Comparison of ENCODE assay signal across 9 mouse cellular contexts in the genomic region with DNA sequence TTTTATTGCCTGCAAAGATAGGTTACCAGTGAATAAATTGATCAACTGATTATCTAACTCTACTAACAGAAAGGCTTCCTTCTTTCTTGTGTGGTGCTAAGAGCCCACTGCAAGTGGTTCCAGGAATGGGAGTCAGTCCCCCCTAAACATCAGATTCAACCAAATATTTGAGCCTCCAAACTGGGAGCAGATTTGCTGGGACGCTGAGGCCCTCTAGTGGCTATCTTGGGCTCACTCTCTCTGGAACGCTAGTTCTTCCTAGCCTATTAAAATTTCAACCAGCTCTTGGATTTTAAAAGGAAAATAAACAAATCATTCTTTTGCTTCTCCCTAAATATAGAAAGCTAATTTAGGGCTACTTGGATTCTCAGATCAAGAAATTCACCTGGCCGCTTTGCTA.
DNase-seq lines count a peak whose midpoint lies in the region; ATAC-seq and TF ChIP-seq lines count a peak whose summit lies in the region.
"Had no signal": no experiment of that assay in that cellular context is flagged by ENCODE, and none has a peak within 500 bp of the region (broad histone marks: within the 10 kb centered on the region; RNA-seq: fewer than 3 reads in every experiment).

No protein-coding gene starts in this region.

- peak; percentile 79 for TF ChIP-seq CTCF in kidney, postnatal 0 days (IDR thresholded peaks at IDR 0.05; ENCODE audit: low read depth)

- WGBS in kidney, postnatal 0 days: 31% methylated on average over 3 of the region's 3 CpGs
- whole genome bisulfite sequencing in kidney, embryonic 16.5 days: 25% methylated on average over 3 of the region's 3 CpGs
- WGBS in limb, embryonic 10.5 days: 30% methylated on average over 3 of the region's 3 CpGs

- intact Hi-C loops in gastrocnemius, postnatal 36 days (cut with DNase I): loop anchor here (5.0 kb wide), 1 partner anchor 109 kb away; no protein-coding TSS in a partner anchor

- no peak overlapping the region for H3K4me3 ChIP-seq in kidney, postnatal 0 days (replicated peaks; ENCODE audit: low read depth, low read length)
- H3K4me3 ChIP-seq in kidney, embryonic 16.5 days (ENCODE audit: low read length): no peak overlapping the region
- no peak overlapping the region for H3K4me3 ChIP-seq in limb, embryonic 10.5 days
- H3K4me3 ChIP-seq: limb, embryonic 15.5 days had no signal

- no peaks in the 10 kb centered on the region for H3K36me3 ChIP-seq in kidney, postnatal 0 days (ENCODE audit: insufficient read depth, low read length)
- no peaks in the 10 kb centered on the region for H3K36me3 ChIP-seq in kidney, embryonic 16.5 days (ENCODE audit: insufficient read depth, low read length)
- H3K36me3 ChIP-seq in limb, embryonic 10.5 days: no peaks in the 10 kb centered on the region
- H3K36me3 ChIP-seq: limb, embryonic 15.5 days had no signal

- no peak overlapping the region for H3K4me2 ChIP-seq in kidney, postnatal 0 days (ENCODE audit: low read length)
- no peak overlapping the region for H3K4me2 ChIP-seq in kidney, embryonic 16.5 days (replicated peaks; ENCODE audit: low read depth, low read length)
- H3K4me2 ChIP-seq: limb, embryonic 15.5 days had no signal

- H3K27me3 ChIP-seq in kidney, postnatal 0 days (ENCODE audit: insufficient read depth, low read length): no peaks in the 10 kb centered on the region
- no peaks in the 10 kb centered on the region for H3K27me3 ChIP-seq in kidney, embryonic 16.5 days (ENCODE audit: insufficient read depth, low read length)
- no peaks in the 10 kb centered on the region for H3K27me3 ChIP-seq in limb, embryonic 10.5 days (ENCODE audit: low read depth, poor library complexity, severe bottlenecking)
- H3K27me3 ChIP-seq: limb, embryonic 15.5 days had no signal

- no peak for ATAC-seq in kidney, postnatal 0 days (replicated peaks; ENCODE audit: low FRiP score, low read depth)
- no peak for ATAC-seq in kidney, embryonic 16.5 days (ENCODE audit: low FRiP score, low TSS enrichment)
- no peak for ATAC-seq in CD4-positive, CD25-positive, alpha-beta regulatory T cell, adult 4 months

- no peaks in the 10 kb centered on the region for H3K9me3 ChIP-seq in kidney, postnatal 0 days (replicated peaks; ENCODE audit: low read length)
- no peaks in the 10 kb centered on the region for H3K9me3 ChIP-seq in kidney, embryonic 16.5 days (ENCODE audit: low read length)
- no peaks in the 10 kb centered on the region for H3K9me3 ChIP-seq in limb, embryonic 10.5 days (replicated peaks)
- H3K9me3 ChIP-seq: limb, embryonic 15.5 days had no signal

- H3K27ac ChIP-seq in kidney, postnatal 0 days: no peak overlapping the region
- no peak overlapping the region for H3K27ac ChIP-seq in kidney, embryonic 16.5 days (ENCODE audit: low read length)
- H3K27ac ChIP-seq in limb, embryonic 10.5 days: no peak overlapping the region
- H3K27ac ChIP-seq: limb, embryonic 15.5 days had no signal

- no peak overlapping the region for H3K9ac ChIP-seq in kidney, postnatal 0 days (ENCODE audit: low read depth, low read length)
- no peak overlapping the region for H3K9ac ChIP-seq in kidney, embryonic 16.5 days (replicated peaks; ENCODE audit: low read length)
- H3K9ac ChIP-seq: limb, embryonic 15.5 days had no signal

- DNase-seq in kidney, postnatal 0 days (ENCODE audit: low spot score): peak; percentile 59
- peak; percentile 17 for DNase-seq in ZHBTc4 (ENCODE audit: low read depth, low spot score)
- peak; percentile 38 to 53 for DNase-seq in cerebellum, postnatal 4 days (ENCODE audit: low spot score in 2 of 2)
- DNase-seq in gastrocnemius, postnatal 36 days: peak; percentile 19 to 21
- peak; percentile 35 for DNase-seq in limb, embryonic 10.5 days (ENCODE audit: low spot score)
- peak; percentile 48 to 77 for DNase-seq in right cerebral cortex, postnatal 10 days (ENCODE audit: low spot score in 2 of 2)

- H3K4me1 ChIP-seq in kidney, postnatal 0 days (replicated peaks; ENCODE audit: insufficient read depth, low read length): no peaks in the 10 kb centered on the region
- no peaks in the 10 kb centered on the region for H3K4me1 ChIP-seq in kidney, embryonic 16.5 days (ENCODE audit: insufficient read depth, low read length)
- no peaks in the 10 kb centered on the region for H3K4me1 ChIP-seq in limb, embryonic 10.5 days
- H3K4me1 ChIP-seq: limb, embryonic 15.5 days had no signal
